Mouse (Mus musculus) cortical plate, adult 2 months (tissue): ENCODE data around the gene Cpeb3. TPM values are rescaled to one million over a fixed set of nuclear protein-coding genes. Genes with fewer than 3 reads are reported as not detected.
"Not testable (repeated sequence)": the region's sequence is repeated elsewhere in the genome, so short reads cannot be mapped to it uniquely, and the experiment has no call there.

Experiments
- H3K27ac ChIP-seq: fragments of 200-500 bp; 2 replicates; pipeline ENCODE4 v1.5.1; 2012; ENCODE audit warnings: low read length, control low read depth, inconsistent platforms; ENCODE audit not compliant: insufficient read depth
- H3K4me1 ChIP-seq: fragments of 200-500 bp; 2 replicates; pipeline ENCODE4 v1.6.1; 2011; ENCODE audit warnings: low read length; ENCODE audit not compliant: control insufficient read depth, insufficient read depth
- H3K4me3 ChIP-seq: fragments of 200-500 bp; 2 replicates; pipeline ENCODE4 v1.5.1; 2011; ENCODE audit warnings: mild to moderate bottlenecking, low read length, control low read depth; ENCODE audit not compliant: insufficient read depth
- CTCF ChIP-seq: fragments of 200-500 bp; IDR thresholded peaks from 2 replicates; pipeline ENCODE4 v1.5.1; 2011; ENCODE audit warnings: mild to moderate bottlenecking, control low read depth, low read length; ENCODE audit not compliant: insufficient read depth; ENCODE audit errors: extremely low read depth
- POLR2A ChIP-seq: fragments of 200-500 bp; IDR thresholded peaks from 2 replicates; pipeline ENCODE4 v1.6.1; 2011; ENCODE audit warnings: mild to moderate bottlenecking, low read length, control low read depth; ENCODE audit not compliant: insufficient read depth; ENCODE audit errors: extremely low read depth
- polyA plus RNA-seq: library from polyadenylated mRNA; depleted of rRNA; stranded (reverse); fragments of >200 nt; gene quantifications from 2 replicates; pipeline ENCODE4 v1.2.3, GENCODE M21; 2012

Gene Cpeb3
- polyA plus RNA-seq, 1 experiment, result 35.8 TPM

- peaks cover 7% of the 10 kb centered on the region for H3K4me1 ChIP-seq
- TF ChIP-seq CTCF (no peak), POLR2A (peak; percentile 51; the same call in 1 of the 2 replicates)
- peak within 1 kb of the TSS; percentile 94 for H3K4me3 ChIP-seq
- peak within 1 kb of the TSS; percentile 99 for H3K27ac ChIP-seq
Measured at GRCm38 (mm10) chr19:37207303-37208175, 862 bp downstream of the Cpeb3 start, which contains the start of gene March5. TSS of gene March5 (plus strand) at chr19:37207543.

GRCm38 (mm10) chr19:37206641-37207302 lies 1.6 kb downstream of the Cpeb3 start:
- peak overlapping the region; percentile 99 for H3K27ac ChIP-seq
- H3K4me1 ChIP-seq, result peaks cover 7% of the 10 kb centered on the region
- no peak for TF ChIP-seq CTCF
- peak; percentile 36; the same call in 1 of the 2 replicates for TF ChIP-seq POLR2A
- peak overlapping the region; percentile 94 for H3K4me3 ChIP-seq

GRCm38 (mm10) chr19:37205155-37205554 lies 3.2 kb downstream of the Cpeb3 start:
- H3K27ac ChIP-seq, H3K4me3 ChIP-seq, H3K4me1 ChIP-seq: not testable (repeated sequence)

GRCm38 (mm10) chr19:37203371-37203770 lies 5.0 kb downstream of the Cpeb3 start:
- H3K4me1 ChIP-seq, result peaks cover 2% of the 10 kb centered on the region; the same call in 1 of the 2 replicates
- no peak for TF ChIP-seq CTCF
- TF ChIP-seq POLR2A, result no peak
- H3K4me3 ChIP-seq, result no peak overlapping the region
- no peak overlapping the region for H3K27ac ChIP-seq

- Histone ChIP-seq H3K4me1 (no peaks in the 10 kb centered on the region; the same call in 1 of the 2 replicates), H3K4me3 (no peak overlapping the region), H3K27ac (no peak overlapping the region)
- TF ChIP-seq CTCF (no peak), POLR2A (no peak)
Measured at GRCm38 (mm10) chr19:37199889-37200288, 8.5 kb downstream of the Cpeb3 start.

- Histone ChIP-seq H3K4me3 (no peak overlapping the region), H3K4me1 (no peaks in the 10 kb centered on the region; the same call in 1 of the 2 replicates), H3K27ac (no peak overlapping the region)
- TF ChIP-seq CTCF, result no peak
- TF ChIP-seq POLR2A, result no peak
Measured at GRCm38 (mm10) chr19:37198165-37198880, 10.1 kb downstream of the Cpeb3 start.

GRCm38 (mm10) chr19:37192475-37193058 lies 15.8 kb downstream of the Cpeb3 start:
- Histone ChIP-seq H3K4me3 (no peak overlapping the region), H3K27ac (no peak overlapping the region), H3K4me1 (peaks cover 2% of the 10 kb centered on the region; the same call in 1 of the 2 replicates)
- no peak for TF ChIP-seq POLR2A
- TF ChIP-seq CTCF, result no peak

GRCm38 (mm10) chr19:37188366-37188948 lies 19.9 kb downstream of the Cpeb3 start:
- TF ChIP-seq POLR2A (no peak), CTCF (no peak)

More at GRCm38 (mm10) chr19:37188366-37188948, 19.9 kb downstream of the Cpeb3 start:
- H3K27ac ChIP-seq, result no peak overlapping the region
- H3K4me3 ChIP-seq, result no peak overlapping the region
- peaks cover 2% of the 10 kb centered on the region; the same call in 1 of the 2 replicates for H3K4me1 ChIP-seq
